Mouse (Mus musculus): ENCODE data around the gene Hist1h2bf. TPM values are rescaled to one million over a fixed set of nuclear protein-coding genes. Genes with fewer than 3 reads are reported as not detected.
"Not testable (repeated sequence)": the region's sequence is repeated elsewhere in the genome, so short reads cannot be mapped to it uniquely, and the experiment has no call there.

The Hist1h2bf gene
- total RNA-seq (2022): 10 to 100 TPM; 23.0 to 26.4 (median 24.2) TPM

- peak; percentile 74 to 96 for DNase-seq (ENCODE audit: low spot score in 2 of 2)
Measured at GRCm38 (mm10) chr13:23573898-23574524, at the start of gene Hist1h2bf, which contains the start of gene Hist1h2ad. TSS of gene Hist1h2bf (minus strand) at chr13:23574196. TSS of gene Hist1h2ad (plus strand) at chr13:23574381.

- no peak for DNase-seq (ENCODE audit: low spot score in 2 of 2)
Measured at GRCm38 (mm10) chr13:23622861-23623450, 49.0 kb upstream of the Hist1h2bf start.

GRCm38 (mm10) chr13:23622175-23622671 is 48.2 kb upstream of the Hist1h2bf start, which contains the start of gene Hist1h1e:
TSS of gene Hist1h1e (minus strand) at chr13:23622558.
- DNase-seq (ENCODE audit: low spot score in 2 of 2): peak; percentile 74 to 83

GRCm38 (mm10) chr13:23621532-23622174 is 47.7 kb upstream of the Hist1h2bf start:
- DNase-seq (ENCODE audit: low spot score in 2 of 2): peak; percentile 40 to 79

- DNase-seq (ENCODE audit: low spot score in 2 of 2): peak; percentile 70 to 80
Measured at GRCm38 (mm10) chr13:23620733-23621531, 46.9 kb upstream of the Hist1h2bf start, which contains the start of gene Hist1h2be. TSS of gene Hist1h2be (minus strand) at chr13:23621124.

GRCm38 (mm10) chr13:23620056-23620732 is 46.2 kb upstream of the Hist1h2bf start:
- no peak for DNase-seq (ENCODE audit: low spot score in 2 of 2)

- DNase-seq (ENCODE audit: low spot score in 2 of 2): no peak
Measured at GRCm38 (mm10) chr13:23611638-23612037, 37.6 kb upstream of the Hist1h2bf start.

- no peak for DNase-seq (ENCODE audit: low spot score in 2 of 2)
Measured at GRCm38 (mm10) chr13:23610393-23610792, 36.4 kb upstream of the Hist1h2bf start.

- no peak for DNase-seq (ENCODE audit: low spot score in 2 of 2)
Measured at GRCm38 (mm10) chr13:23609844-23610243, 35.8 kb upstream of the Hist1h2bf start.

- no peak for DNase-seq (ENCODE audit: low spot score in 2 of 2)
Measured at GRCm38 (mm10) chr13:23609209-23609608, 35.2 kb upstream of the Hist1h2bf start.

- no peak for DNase-seq (ENCODE audit: low spot score in 2 of 2)
Measured at GRCm38 (mm10) chr13:23605052-23605451, 31.1 kb upstream of the Hist1h2bf start.

GRCm38 (mm10) chr13:23604452-23604851 is 30.5 kb upstream of the Hist1h2bf start:
- DNase-seq (ENCODE audit: low spot score in 2 of 2): no peak

- DNase-seq (ENCODE audit: low spot score in 2 of 2): no peak
Measured at GRCm38 (mm10) chr13:23603182-23603699, 29.2 kb upstream of the Hist1h2bf start.

GRCm38 (mm10) chr13:23597957-23598356 is 24.0 kb upstream of the Hist1h2bf start:
- no peak for DNase-seq (ENCODE audit: low spot score in 2 of 2)

- DNase-seq (ENCODE audit: low spot score in 2 of 2): no peak
Measured at GRCm38 (mm10) chr13:23595622-23596372, 21.8 kb upstream of the Hist1h2bf start.

GRCm38 (mm10) chr13:23595185-23595584 is 21.2 kb upstream of the Hist1h2bf start:
- no peak for DNase-seq (ENCODE audit: low spot score in 2 of 2)

GRCm38 (mm10) chr13:23593051-23593770 is 19.2 kb upstream of the Hist1h2bf start:
- no peak for DNase-seq (ENCODE audit: low spot score in 2 of 2)

GRCm38 (mm10) chr13:23592614-23593013 is 18.6 kb upstream of the Hist1h2bf start:
- DNase-seq (ENCODE audit: low spot score in 2 of 2): no peak

- DNase-seq (ENCODE audit: low spot score in 2 of 2): not testable (repeated sequence)
Measured at GRCm38 (mm10) chr13:23591886-23592285, 17.9 kb upstream of the Hist1h2bf start.
